Mouse (Mus musculus) neural tube, embryonic 13.5 days (tissue): Measurements from ENCODE around the gene Ndufs3. TPM values are rescaled to one million over a fixed set of nuclear protein-coding genes. Genes with fewer than 3 reads are reported as not detected.

ENCODE experiments used
- ATAC-seq: fragments of 200-750 bp; cut with Nextera tagmentation; 2 replicates; pipeline ENCODE4 v1.8.0; 2017; ENCODE audit warnings: low read depth, mild to moderate bottlenecking, moderate TSS enrichment, moderate library complexity
- H3K27ac ChIP-seq: fragments of 300-500 bp; sonication (generic); replicated peaks from 2 replicates; pipeline ENCODE4 v1.5.1; 2015; ENCODE audit warnings: moderate library complexity, mild to moderate bottlenecking, inconsistent platforms
- H3K27me3 ChIP-seq: fragments of 300-500 bp; sonication (generic); 2 replicates; pipeline ENCODE4 v1.6.1; 2015; ENCODE audit warnings: mild to moderate bottlenecking, inconsistent platforms
- H3K36me3 ChIP-seq: fragments of 300-500 bp; sonication (generic); 2 replicates; pipeline ENCODE4 v1.6.1; 2015; ENCODE audit warnings: mild to moderate bottlenecking, inconsistent platforms
- H3K4me1 ChIP-seq: fragments of 300-500 bp; sonication (generic); replicated peaks from 2 replicates; pipeline ENCODE4 v1.6.1; 2015; ENCODE audit warnings: inconsistent platforms
- H3K4me2 ChIP-seq: fragments of 300-500 bp; sonication (generic); 2 replicates; pipeline ENCODE4 v1.6.1; 2015; ENCODE audit warnings: inconsistent platforms, mild to moderate bottlenecking, moderate library complexity
- H3K4me3 ChIP-seq: fragments of 300-500 bp; sonication (generic); 2 replicates; pipeline ENCODE4 v1.5.1; 2015; ENCODE audit warnings: mild to moderate bottlenecking, inconsistent platforms
- H3K9ac ChIP-seq: fragments of 300-500 bp; sonication (generic); 2 replicates; pipeline ENCODE4 v1.6.1; 2015; ENCODE audit warnings: moderate library complexity, mild to moderate bottlenecking, inconsistent platforms
- H3K9me3 ChIP-seq: fragments of 300-500 bp; sonication (generic); 2 replicates; pipeline ENCODE4 v1.6.1; 2016; ENCODE audit warnings: inconsistent platforms
- WGBS: fragments of 180-500 bp; shearing (Covaris S2); methylation state at CpG from one replicate; pipeline ENCODE4 v1.1.7; 2015; 5-methylcytosine and 5-hydroxymethylcytosine counted together
- polyA plus RNA-seq: library from polyadenylated mRNA; unstranded; fragments of >200 nt; fragmentation: Nextera tagmentation; extraction: Ambion mirVana; gene quantifications from 2 replicates; pipeline ENCODE4 v1.2.1, GENCODE M21; 2015

The Ndufs3 gene
- polyA plus RNA-seq, 1 experiment from 2014 or later: 211 TPM

GRCm38 (mm10) chr2:90845234-90845633 lies 59.4 kb downstream of the Ndufs3 start:
- WGBS: 84% methylated on average over 5 of the region's 5 CpGs
- ATAC-seq: no peak
- H3K27ac ChIP-seq: no peak overlapping the region

More at GRCm38 (mm10) chr2:90845234-90845633, 59.4 kb downstream of the Ndufs3 start:
- H3K4me3 ChIP-seq: no peak overlapping the region
- H3K4me1 ChIP-seq: peaks cover 28% of the 10 kb centered on the region
- H3K9me3 ChIP-seq: no peaks in the 10 kb centered on the region
- no peak overlapping the region for H3K4me2 ChIP-seq
- H3K27me3 ChIP-seq: no peaks in the 10 kb centered on the region
- H3K36me3 ChIP-seq: peaks cover 2% of the 10 kb centered on the region
- no peak overlapping the region for H3K9ac ChIP-seq

Other genes starting within 250 kb of the Ndufs3 start
- 26.2 and 33.9 TPM in 2 replicates for gene Nup160, start 227.6 kb downstream of the Ndufs3 start, polyA plus RNA-seq
- 103 and 104 TPM in 2 replicates for gene Fnbp4, start 159.5 kb downstream of the Ndufs3 start, polyA plus RNA-seq
- gene Agbl2, start 122.1 kb downstream of the Ndufs3 start, polyA plus RNA-seq: 0.17 and 0.19 TPM in 2 replicates
- gene Mtch2, start 57.7 kb downstream of the Ndufs3 start, polyA plus RNA-seq: 257 and 263 TPM in 2 replicates
- 94.0 and 113 TPM in 2 replicates for gene C1qtnf4, start 19.0 kb downstream of the Ndufs3 start, polyA plus RNA-seq
- gene Kbtbd4, start 87 bp downstream of the Ndufs3 start, polyA plus RNA-seq: 51.2 and 51.6 TPM in 2 replicates
- gene Celf1, start 35.6 kb upstream of the Ndufs3 start, polyA plus RNA-seq: 104 and 112 TPM in 2 replicates
- 2.1 and 3.0 TPM in 2 replicates for gene Rapsn, start 130.8 kb upstream of the Ndufs3 start, polyA plus RNA-seq
- 235 and 246 TPM in 2 replicates for gene Psmc3, start 149.2 kb upstream of the Ndufs3 start, polyA plus RNA-seq
- 31.1 and 31.5 TPM in 2 replicates for gene Slc39a13, start 165.6 kb upstream of the Ndufs3 start, polyA plus RNA-seq
- gene Spi1, start 177.6 kb upstream of the Ndufs3 start, polyA plus RNA-seq: 5.2 and 6.0 TPM in 2 replicates
- gene Mybpc3, start 213.3 kb upstream of the Ndufs3 start, polyA plus RNA-seq: 0.22 and 0.56 TPM in 2 replicates